Mouse (Mus musculus) heart, postnatal 0 days (tissue): Measurements from ENCODE around the gene Shprh. TPM values are rescaled to one million over a fixed set of nuclear protein-coding genes. Genes with fewer than 3 reads are reported as not detected.

Experiments
- ATAC-seq: fragments of 200-750 bp; cut with Nextera tagmentation; 2 replicates; pipeline ENCODE4 v1.8.0; 2017; ENCODE audit warnings: low read depth, moderate number of reproducible peaks, moderate library complexity; ENCODE audit not compliant: insufficient read depth
- DNase-seq: peaks from one replicate; pipeline ENCODE4 v3.0.0-alpha.2; 2016; ENCODE audit warnings: low spot score
- H3K27ac ChIP-seq: fragments of 300-500 bp; sonication (generic); 2 replicates; pipeline ENCODE4 v1.5.1; 2014; ENCODE audit warnings: low read depth, mild to moderate bottlenecking
- H3K27me3 ChIP-seq: fragments of 300-500 bp; sonication (generic); 2 replicates; pipeline ENCODE4 v1.6.1; 2014; ENCODE audit warnings: low read length, mixed read lengths; ENCODE audit not compliant: control insufficient read depth, insufficient read depth
- H3K36me3 ChIP-seq: fragments of 300-500 bp; sonication (generic); replicated peaks from 2 replicates; pipeline ENCODE4 v1.6.1; 2014; ENCODE audit warnings: low read length, mixed read lengths; ENCODE audit not compliant: control insufficient read depth, insufficient read depth
- H3K4me1 ChIP-seq: fragments of 300-500 bp; sonication (generic); 2 replicates; pipeline ENCODE4 v1.6.1; 2014; ENCODE audit warnings: antibody characterized with exemption; ENCODE audit not compliant: control insufficient read depth, insufficient read depth
- H3K4me2 ChIP-seq: fragments of 300-500 bp; sonication (generic); 2 replicates; pipeline ENCODE4 v1.6.1; 2014; ENCODE audit warnings: low read depth, mild to moderate bottlenecking, low read length, moderate library complexity
- H3K4me3 ChIP-seq: fragments of 300-500 bp; sonication (generic); 2 replicates; pipeline ENCODE4 v1.5.1; 2014; ENCODE audit warnings: low read depth, low read length
- H3K9ac ChIP-seq: fragments of 300-500 bp; sonication (generic); replicated peaks from 2 replicates; pipeline ENCODE4 v1.6.1; 2014; ENCODE audit warnings: low read depth, low read length, mixed read lengths
- H3K9me3 ChIP-seq: fragments of 300-500 bp; sonication (generic); replicated peaks from 2 replicates; pipeline ENCODE4 v1.6.1; 2016; ENCODE audit warnings: low read length; ENCODE audit not compliant: control insufficient read depth
- CTCF ChIP-seq: IDR thresholded peaks from 2 replicates; pipeline ENCODE4 v1.5.1; 2016; ENCODE audit warnings: antibody characterized with exemption, control low read depth, low read depth
- EP300 ChIP-seq: IDR thresholded peaks from 2 replicates; pipeline ENCODE4 v1.6.1; 2016; ENCODE audit warnings: antibody characterized with exemption, low read depth
- WGBS: fragments of 180-500 bp; shearing (Covaris S2); extraction: QIAGEN DNeasy Blood & Tissue Kit; methylation state at CpG from one replicate; pipeline ENCODE4 v1.1.7; 2014; 5-methylcytosine and 5-hydroxymethylcytosine counted together
- polyA plus RNA-seq: library from polyadenylated mRNA; unstranded; fragments of >200 nt; fragmentation: Nextera tagmentation; extraction: Ambion mirVana; gene quantifications from 2 replicates; pipeline ENCODE4 v1.2.1, GENCODE M21; 2015
- total RNA-seq: library from RNA; depleted of rRNA; stranded (reverse); fragments of >200 nt; gene quantifications from 2 replicates; pipeline ENCODE4 v1.2.3, GENCODE M21; 2014; ENCODE audit warnings: low replicate concordance

Gene Shprh
- total and polyA plus RNA-seq, 2 experiments from 2014 or later = 5.0 to 12.3 TPM

- TF ChIP-seq EP300 (no peak), CTCF (no peak)
- ATAC-seq (no peak), DNase-seq (no peak)
- Histone ChIP-seq H3K27me3 (no peaks in the 10 kb centered on the region), H3K36me3 (peaks cover 27% of the 10 kb centered on the region), H3K9me3 (no peaks in the 10 kb centered on the region), H3K4me2 (no peak overlapping the region), H3K9ac (no peak overlapping the region), H3K4me1 (peaks cover 9% of the 10 kb centered on the region), H3K4me3 (no peak overlapping the region), H3K27ac (no peak overlapping the region)
- 78% methylated on average over 14 of the region's 14 CpGs for WGBS
Observed at GRCm38 (mm10) chr10:11151644-11152043, 2.4 kb downstream of the Shprh start.

GRCm38 (mm10) chr10:11157039-11157438, 7.8 kb downstream of the Shprh start:
- H3K9me3 ChIP-seq = no peaks in the 10 kb centered on the region
- H3K36me3 ChIP-seq = peaks cover 49% of the 10 kb centered on the region
- H3K27ac ChIP-seq = no peak overlapping the region
- 78% methylated on average over 9 of the region's 9 CpGs for WGBS
- no peaks in the 10 kb centered on the region for H3K27me3 ChIP-seq
- no peak overlapping the region for H3K4me2 ChIP-seq
- no peak overlapping the region for H3K9ac ChIP-seq
- DNase-seq (no peak), ATAC-seq (no peak)
- TF ChIP-seq CTCF (peak; percentile 19; the same call in 1 of the 2 replicates), EP300 (no peak)
- no peak overlapping the region for H3K4me3 ChIP-seq
- no peaks in the 10 kb centered on the region for H3K4me1 ChIP-seq

- Histone ChIP-seq H3K4me2 (no peak overlapping the region), H3K9ac (no peak overlapping the region), H3K27ac (no peak overlapping the region), H3K4me3 (no peak overlapping the region), H3K27me3 (no peaks in the 10 kb centered on the region), H3K4me1 (no peaks in the 10 kb centered on the region), H3K36me3 (peaks cover 72% of the 10 kb centered on the region), H3K9me3 (no peaks in the 10 kb centered on the region)
- DNase-seq (no peak), ATAC-seq (no peak)
- TF ChIP-seq EP300 (no peak), CTCF (no peak)
- 90% methylated on average over 5 of the region's 5 CpGs for WGBS
Observed at GRCm38 (mm10) chr10:11164537-11164936, 15.3 kb downstream of the Shprh start.

GRCm38 (mm10) chr10:11170252-11170651, 21.0 kb downstream of the Shprh start:
- H3K27ac ChIP-seq = no peak overlapping the region
- no peaks in the 10 kb centered on the region for H3K27me3 ChIP-seq
- ATAC-seq (no peak), DNase-seq (no peak)
- WGBS = 68% methylated on average over 5 of the region's 5 CpGs
- H3K4me1 ChIP-seq = no peaks in the 10 kb centered on the region
- peaks cover 71% of the 10 kb centered on the region for H3K36me3 ChIP-seq
- no peak overlapping the region for H3K9ac ChIP-seq
- H3K9me3 ChIP-seq = no peaks in the 10 kb centered on the region
- no peak overlapping the region for H3K4me3 ChIP-seq
- TF ChIP-seq CTCF (no peak), EP300 (no peak)
- no peak overlapping the region for H3K4me2 ChIP-seq

GRCm38 (mm10) chr10:11171615-11172014, 22.4 kb downstream of the Shprh start:
- Histone ChIP-seq H3K27me3 (no peaks in the 10 kb centered on the region), H3K4me3 (no peak overlapping the region), H3K9ac (no peak overlapping the region), H3K4me1 (no peaks in the 10 kb centered on the region), H3K27ac (peak overlapping the region; percentile 55), H3K36me3 (peaks cover 65% of the 10 kb centered on the region), H3K4me2 (no peak overlapping the region), H3K9me3 (no peaks in the 10 kb centered on the region)
- TF ChIP-seq CTCF = no peak
- TF ChIP-seq EP300 = no peak
- peak; percentile 68 for ATAC-seq
- 39% methylated on average over 4 of the region's 4 CpGs for WGBS
- peak; percentile 35 for DNase-seq

GRCm38 (mm10) chr10:11172519-11172918, 23.3 kb downstream of the Shprh start:
- Histone ChIP-seq H3K4me3 (no peak overlapping the region), H3K4me1 (no peaks in the 10 kb centered on the region), H3K27me3 (no peaks in the 10 kb centered on the region), H3K9me3 (no peaks in the 10 kb centered on the region), H3K9ac (no peak overlapping the region), H3K27ac (0 out of 2 replicates have a peak overlapping the region, but pooled peaks have one; percentile 22), H3K4me2 (no peak overlapping the region), H3K36me3 (peaks cover 63% of the 10 kb centered on the region)
- peak; percentile 70 for ATAC-seq
- no peak for TF ChIP-seq CTCF
- no peak for TF ChIP-seq EP300
- peak; percentile 47 for DNase-seq
